Mouse (Mus musculus) heart, embryonic 14.5 days (tissue): ENCODE data around the gene Gm9844. TPM values are rescaled to one million over a fixed set of nuclear protein-coding genes. Genes with fewer than 3 reads are reported as not detected.

Source experiments
- ATAC-seq: fragments of 200-750 bp; cut with Nextera tagmentation; 2 replicates; pipeline ENCODE4 v1.8.0; 2017; ENCODE audit warnings: low read depth, moderate TSS enrichment; ENCODE audit not compliant: insufficient number of reproducible peaks, insufficient read depth, low FRiP score
- H3K27ac ChIP-seq, 2 experiments: fragments of 200-500 bp in 1 of 2; fragments of 300-500 bp in 1 of 2; sonication (generic) in 1 of 2; replicated peaks in 1 of 2; 2 replicates each; pipeline ENCODE4 v1.5.1; 2012 to 2014; ENCODE audit warnings: low read depth in 2 of 2, low read length in 2 of 2, control low read depth in 1 of 2, mild to moderate bottlenecking in 1 of 2, mixed read lengths in 1 of 2; ENCODE audit not compliant: control insufficient read depth in 1 of 2, insufficient read depth in 1 of 2
- H3K27me3 ChIP-seq: fragments of 300-500 bp; sonication (generic); 2 replicates; pipeline ENCODE4 v1.6.1; 2014; ENCODE audit warnings: mild to moderate bottlenecking, low read length, control low read depth; ENCODE audit not compliant: control insufficient read depth, insufficient read depth
- H3K36me3 ChIP-seq: fragments of 300-500 bp; sonication (generic); 2 replicates; pipeline ENCODE4 v1.6.1; 2014; ENCODE audit warnings: mild to moderate bottlenecking, control low read depth, low read length, mixed read lengths; ENCODE audit not compliant: control insufficient read depth, insufficient read depth
- H3K4me1 ChIP-seq, 2 experiments: fragments of 200-500 bp in 1 of 2; fragments of 300-500 bp in 1 of 2; sonication (generic) in 1 of 2; 2 replicates each; pipeline ENCODE4 v1.6.1; 2012 to 2014; ENCODE audit warnings: low read length in 2 of 2, control low read depth in 1 of 2, mixed read lengths in 1 of 2; ENCODE audit not compliant: control insufficient read depth in 2 of 2, insufficient read depth in 2 of 2
- H3K4me2 ChIP-seq: fragments of 300-500 bp; sonication (generic); 2 replicates; pipeline ENCODE4 v1.6.1; 2014; ENCODE audit warnings: mild to moderate bottlenecking, low read length
- H3K4me3 ChIP-seq, 2 experiments: fragments of 200-500 bp in 1 of 2; fragments of 300-500 bp in 1 of 2; sonication (generic) in 1 of 2; 2 replicates each; pipeline ENCODE4 v1.5.1; 2012 to 2014; ENCODE audit warnings: low read length in 2 of 2, mild to moderate bottlenecking in 2 of 2, control low read depth in 1 of 2, low read depth in 1 of 2, moderate library complexity in 1 of 2; ENCODE audit not compliant: control insufficient read depth in 1 of 2, insufficient read depth in 1 of 2
- H3K9ac ChIP-seq: fragments of 300-500 bp; sonication (generic); 2 replicates; pipeline ENCODE4 v1.6.1; 2014; ENCODE audit warnings: mild to moderate bottlenecking, low read length
- H3K9me3 ChIP-seq: fragments of 300-500 bp; sonication (generic); 2 replicates; pipeline ENCODE4 v1.6.1; 2016; ENCODE audit warnings: low read length, control low read depth; ENCODE audit not compliant: control insufficient read depth
- WGBS: fragments of 180-500 bp; shearing (Covaris S2); extraction: QIAGEN DNeasy Blood & Tissue Kit; methylation state at CpG from one replicate; pipeline ENCODE4 v1.1.7; 2014; 5-methylcytosine and 5-hydroxymethylcytosine counted together
- polyA plus RNA-seq: library from polyadenylated mRNA; unstranded; fragments of >200 nt; fragmentation: Nextera tagmentation; extraction: Ambion mirVana; gene quantifications from 2 replicates; pipeline ENCODE4 v1.2.1, GENCODE M21; 2014

Gm9844 gene
- polyA plus RNA-seq, 1 experiment from 2014 or later, result 14.2 TPM

GRCm38 (mm10) chr7:24869532-24870165 lies 7.6 kb downstream of the Gm9844 start, which contains the start of the genes Lypd4 and Dmrtc2:
Lypd4 (minus strand) TSS chr7:24869941.
Dmrtc2 (plus strand) TSS chr7:24870057.
- H3K9ac ChIP-seq, result no peak within 1 kb of the TSS
- no peak within 1 kb of the TSS for H3K27ac ChIP-seq
- H3K27me3 ChIP-seq, result peaks cover 20% of the 10 kb centered on the region
- no peak for ATAC-seq
- no peak within 1 kb of the TSS for H3K4me2 ChIP-seq
- peaks cover 4% of the 10 kb centered on the region; the same call in 1 of the 2 replicates for H3K9me3 ChIP-seq
- 40% methylated on average over 39 of the region's 41 CpGs for WGBS
- H3K4me3 ChIP-seq, result no peak within 1 kb of the TSS
- H3K36me3 ChIP-seq, result no peaks in the 10 kb centered on the region
- no peaks in the 10 kb centered on the region for H3K4me1 ChIP-seq

- Histone ChIP-seq H3K36me3 (no peaks in the 10 kb centered on the region), H3K9ac (no peak overlapping the region), H3K27me3 (no peaks in the 10 kb centered on the region), H3K27ac (no peak overlapping the region), H3K4me2 (no peak overlapping the region), H3K4me3 (no peak overlapping the region), H3K4me1 (no peaks in the 10 kb centered on the region), H3K9me3 (no peaks in the 10 kb centered on the region)
- ATAC-seq, result no peak
- WGBS, result 74% methylated on average over 3 of the region's 3 CpGs
These were observed 15.6 kb downstream of the Gm9844 start for GRCm38 (mm10) chr7:24877588-24877987.

GRCm38 (mm10) chr7:24879620-24880019 lies 17.6 kb downstream of the Gm9844 start:
- no peaks in the 10 kb centered on the region for H3K9me3 ChIP-seq
- H3K27ac ChIP-seq, result no peak overlapping the region
- WGBS, result 37% methylated on average over 2 of the region's 2 CpGs
- H3K9ac ChIP-seq, result no peak overlapping the region
- no peak for ATAC-seq
- H3K27me3 ChIP-seq, result no peaks in the 10 kb centered on the region
- H3K4me1 ChIP-seq, result no peaks in the 10 kb centered on the region
- H3K36me3 ChIP-seq, result no peaks in the 10 kb centered on the region
- H3K4me3 ChIP-seq, result no peak overlapping the region
- H3K4me2 ChIP-seq, result no peak overlapping the region

GRCm38 (mm10) chr7:24882416-24883199 lies 20.6 kb downstream of the Gm9844 start:
- Histone ChIP-seq H3K9me3 (no peaks in the 10 kb centered on the region), H3K4me1 (peaks cover 8 to 24% of the 10 kb centered on the region in 2 experiments), H3K4me3 (no peak overlapping the region), H3K36me3 (peaks cover 23% of the 10 kb centered on the region), H3K9ac (no peak overlapping the region), H3K27ac (no peak overlapping the region), H3K27me3 (no peaks in the 10 kb centered on the region), H3K4me2 (no peak overlapping the region)
- ATAC-seq, result no peak
- WGBS, result 84% methylated on average over 9 of the region's 9 CpGs

GRCm38 (mm10) chr7:24883896-24884692 lies 22.1 kb downstream of the Gm9844 start, which contains the start of gene Rps19:
Rps19 (plus strand) TSS chr7:24884371.
- peaks cover 38% of the 10 kb centered on the region for H3K36me3 ChIP-seq
- ATAC-seq, result peak; percentile 94
- H3K27me3 ChIP-seq, result no peaks in the 10 kb centered on the region
- peak within 1 kb of the TSS; percentile 69 to 91 for H3K4me3 ChIP-seq
- H3K4me2 ChIP-seq, result peak within 1 kb of the TSS; percentile 83
- H3K4me1 ChIP-seq, result peaks cover 8 to 27% of the 10 kb centered on the region in 2 experiments
- H3K27ac ChIP-seq, result peak within 1 kb of the TSS; percentile 86 to 93
- WGBS, result under 1% methylated on average over 55 of the region's 57 CpGs
- H3K9ac ChIP-seq, result peak within 1 kb of the TSS; percentile 99
- no peaks in the 10 kb centered on the region for H3K9me3 ChIP-seq

GRCm38 (mm10) chr7:24884693-24885291 lies 22.8 kb downstream of the Gm9844 start:
- WGBS, result under 1% methylated on average over 47 of the region's 47 CpGs
- H3K9ac ChIP-seq, result peak overlapping the region; percentile 99
- H3K9me3 ChIP-seq, result no peaks in the 10 kb centered on the region
- ATAC-seq, result no peak
- peak overlapping the region; percentile 69 to 91 for H3K4me3 ChIP-seq
- H3K4me2 ChIP-seq, result peak overlapping the region; percentile 83
- H3K36me3 ChIP-seq, result peaks cover 45% of the 10 kb centered on the region
- H3K27ac ChIP-seq, result peak overlapping the region; percentile 73 to 86
- no peaks in the 10 kb centered on the region for H3K27me3 ChIP-seq
- peaks cover 8 to 27% of the 10 kb centered on the region in 2 experiments for H3K4me1 ChIP-seq
